Mouse (Mus musculus) ES-E14 (cell line): ENCODE results near the gene Ppard.

Source experiments
- CHD2 ChIP-seq: IDR thresholded peaks from 2 replicates; pipeline ENCODE4 v1.6.1; 2014; ENCODE audit warnings: mild to moderate bottlenecking, low read depth, low read length, inconsistent platforms
- ZC3H11A ChIP-seq: IDR thresholded peaks from 2 replicates; pipeline ENCODE4 v1.6.1; 2012; ENCODE audit warnings: low read depth, mild to moderate bottlenecking, inconsistent platforms, low read length, borderline replicate concordance

GRCm38 (mm10) chr17:28299669-28300320 lies 67.3 kb downstream of the Ppard start:
- TF ChIP-seq CHD2 (no peak), ZC3H11A (no peak)
